Mouse (Mus musculus): ENCODE measurements around the gene St3gal2. TPM values are rescaled to one million over a fixed set of nuclear protein-coding genes. Genes with fewer than 3 reads are reported as not detected.
"Not testable (repeated sequence)": the region's sequence is repeated elsewhere in the genome, so short reads cannot be mapped to it uniquely, and the experiment has no call there.

Gene St3gal2
- polyA plus RNA-seq, 2 experiments = 9.6 to 11.7 TPM

GRCm38 (mm10) chr8:110967326-110967725, 47.6 kb downstream of the St3gal2 start:
- no peak for DNase-seq (ENCODE audit: low read depth in 3 of 3, low spot score in 3 of 3)
- H3K4me2 ChIP-seq (ENCODE audit: low read depth) = no peak overlapping the region
- H3K4me3 ChIP-seq (ENCODE audit: insufficient read depth in 1 of 2, low read depth in 2 of 2, low read length in 2 of 2) = no peak overlapping the region
- TF ChIP-seq CTCF (IDR thresholded peaks at IDR 0.05; ENCODE audit: low read depth) = no peak
- no peak for TF ChIP-seq EP300 (IDR thresholded peaks at IDR 0.05; ENCODE audit: low read depth)
- peaks cover 0 to 6% of the 10 kb centered on the region in 2 experiments; a peak in 3 of 4 replicates for H3K4me1 ChIP-seq (replicated peaks; ENCODE audit: control insufficient read depth in 2 of 2, insufficient read depth in 2 of 2, low read length in 1 of 2)
- no peaks in the 10 kb centered on the region for H3K9me3 ChIP-seq (ENCODE audit: control insufficient read depth, low read length)
- no peaks in the 10 kb centered on the region for H3K27me3 ChIP-seq (ENCODE audit: control insufficient read depth, insufficient read depth, low read length)
- no peak for ATAC-seq (ENCODE audit: insufficient read depth)
- peaks cover 44% of the 10 kb centered on the region for H3K36me3 ChIP-seq (replicated peaks; ENCODE audit: control insufficient read depth, insufficient read depth, low read depth)
- no peak overlapping the region for H3K9ac ChIP-seq (replicated peaks)
- H3K27ac ChIP-seq = no peak overlapping the region
- 79% methylated on average over 9 of the region's 9 CpGs for WGBS (ENCODE audit: insufficient replicate concordance)

- 5% methylated on average over 45 of the region's 45 CpGs for WGBS (ENCODE audit: insufficient replicate concordance)
- TF ChIP-seq EP300 (IDR thresholded peaks at IDR 0.05; ENCODE audit: low read depth) (0 out of 2 replicates have a peak, but pooled peaks have one; percentile 8), CTCF (IDR thresholded peaks at IDR 0.05; ENCODE audit: low read depth) (no peak)
- Histone ChIP-seq H3K27me3 (ENCODE audit: control insufficient read depth, insufficient read depth, low read length) (no peaks in the 10 kb centered on the region), H3K4me3 (ENCODE audit: insufficient read depth in 1 of 2, low read depth in 2 of 2, low read length in 2 of 2) (peak overlapping the region; percentile 54 to 56), H3K4me2 (ENCODE audit: low read depth) (peak overlapping the region; percentile 83), H3K9me3 (ENCODE audit: control insufficient read depth, low read length) (no peaks in the 10 kb centered on the region), H3K4me1 (replicated peaks; ENCODE audit: control insufficient read depth in 2 of 2, insufficient read depth in 2 of 2, low read length in 1 of 2) (peaks cover 0 to 6% of the 10 kb centered on the region in 2 experiments; a peak in 3 of 4 replicates), H3K27ac (peak overlapping the region; percentile 28), H3K9ac (replicated peaks) (peak overlapping the region; percentile 53), H3K36me3 (replicated peaks; ENCODE audit: control insufficient read depth, insufficient read depth, low read depth) (peaks cover 37% of the 10 kb centered on the region)
- DNase-seq (ENCODE audit: low read depth in 3 of 3, low spot score in 3 of 3) (peak; percentile 79 to 80 (median 80)), ATAC-seq (ENCODE audit: insufficient read depth) (peak; percentile 92)
These were observed 50.4 kb downstream of the St3gal2 start for GRCm38 (mm10) chr8:110969910-110970770.

- H3K9ac ChIP-seq (replicated peaks); DNase-seq (ENCODE audit: low read depth in 3 of 3, low spot score in 3 of 3); ATAC-seq (ENCODE audit: insufficient read depth); H3K4me3 ChIP-seq (ENCODE audit: insufficient read depth in 1 of 2, low read depth in 2 of 2, low read length in 2 of 2); H3K27me3 ChIP-seq (ENCODE audit: control insufficient read depth, insufficient read depth, low read length); H3K4me1 ChIP-seq (replicated peaks; ENCODE audit: control insufficient read depth in 2 of 2, insufficient read depth in 2 of 2, low read length in 1 of 2); H3K27ac ChIP-seq; H3K4me2 ChIP-seq (ENCODE audit: low read depth); H3K9me3 ChIP-seq (ENCODE audit: control insufficient read depth, low read length): not testable (repeated sequence)
- WGBS (ENCODE audit: insufficient replicate concordance) = 93% methylated on average over 8 of the region's 8 CpGs
- peaks cover 27% of the 10 kb centered on the region for H3K36me3 ChIP-seq (replicated peaks; ENCODE audit: control insufficient read depth, insufficient read depth, low read depth)
These were observed 56.8 kb downstream of the St3gal2 start for GRCm38 (mm10) chr8:110976532-110976931.

GRCm38 (mm10) chr8:110977987-110978386, 58.3 kb downstream of the St3gal2 start:
- H3K9me3 ChIP-seq (ENCODE audit: control insufficient read depth, low read length) = not testable (repeated sequence)
- peaks cover 40% of the 10 kb centered on the region for H3K36me3 ChIP-seq (replicated peaks; ENCODE audit: control insufficient read depth, insufficient read depth, low read depth)
- 81% methylated on average over 2 of the region's 2 CpGs for WGBS (ENCODE audit: insufficient replicate concordance)

GRCm38 (mm10) chr8:110981304-110981703, 61.6 kb downstream of the St3gal2 start:
- TF ChIP-seq CTCF (IDR thresholded peaks at IDR 0.05; ENCODE audit: low read depth) (no peak), EP300 (IDR thresholded peaks at IDR 0.05; ENCODE audit: low read depth) (no peak)
- DNase-seq (ENCODE audit: low read depth in 3 of 3, low spot score in 3 of 3) (no peak), ATAC-seq (ENCODE audit: insufficient read depth) (no peak)
- 48% methylated on average over 2 of the region's 2 CpGs for WGBS (ENCODE audit: insufficient replicate concordance)
- H3K9me3 ChIP-seq (ENCODE audit: control insufficient read depth, low read length) = no peaks in the 10 kb centered on the region
- H3K4me2 ChIP-seq (ENCODE audit: low read depth) = no peak overlapping the region
- H3K27me3 ChIP-seq (ENCODE audit: control insufficient read depth, insufficient read depth, low read length) = no peaks in the 10 kb centered on the region
- H3K9ac ChIP-seq (replicated peaks) = no peak overlapping the region
- no peaks in the 10 kb centered on the region for H3K4me1 ChIP-seq (replicated peaks; ENCODE audit: control insufficient read depth in 2 of 2, insufficient read depth in 2 of 2, low read length in 1 of 2)
- no peak overlapping the region for H3K4me3 ChIP-seq (ENCODE audit: insufficient read depth in 1 of 2, low read depth in 2 of 2, low read length in 2 of 2)
- no peak overlapping the region for H3K27ac ChIP-seq
- H3K36me3 ChIP-seq (replicated peaks; ENCODE audit: control insufficient read depth, insufficient read depth, low read depth) = peaks cover 59% of the 10 kb centered on the region

More at GRCm38 (mm10) chr8:110977987-110978386, 58.3 kb downstream of the St3gal2 start:
- not testable (repeated sequence) for H3K27ac ChIP-seq; H3K4me2 ChIP-seq (ENCODE audit: low read depth); H3K4me1 ChIP-seq (replicated peaks; ENCODE audit: control insufficient read depth in 2 of 2, insufficient read depth in 2 of 2, low read length in 1 of 2); H3K27me3 ChIP-seq (ENCODE audit: control insufficient read depth, insufficient read depth, low read length); H3K9ac ChIP-seq (replicated peaks); DNase-seq (ENCODE audit: low read depth in 3 of 3, low spot score in 3 of 3); H3K4me3 ChIP-seq (ENCODE audit: insufficient read depth in 1 of 2, low read depth in 2 of 2, low read length in 2 of 2); ATAC-seq (ENCODE audit: insufficient read depth)

Measured in liver, embryonic 14.5 days (tissue).